Mouse (Mus musculus) cerebellum, postnatal 36 days (tissue): Measurements from ENCODE around the gene Nmu.
A peak's percentile ranks its signal among the peaks of the same experiment; 100 is the strongest.

Source experiments
- DNase-seq, 2 experiments: peaks; one replicate each; pipeline ENCODE4 v3.0.0; 2021 to 2022; ENCODE audit warnings: mixed read lengths in 2 of 2

The Nmu gene

DNA sequence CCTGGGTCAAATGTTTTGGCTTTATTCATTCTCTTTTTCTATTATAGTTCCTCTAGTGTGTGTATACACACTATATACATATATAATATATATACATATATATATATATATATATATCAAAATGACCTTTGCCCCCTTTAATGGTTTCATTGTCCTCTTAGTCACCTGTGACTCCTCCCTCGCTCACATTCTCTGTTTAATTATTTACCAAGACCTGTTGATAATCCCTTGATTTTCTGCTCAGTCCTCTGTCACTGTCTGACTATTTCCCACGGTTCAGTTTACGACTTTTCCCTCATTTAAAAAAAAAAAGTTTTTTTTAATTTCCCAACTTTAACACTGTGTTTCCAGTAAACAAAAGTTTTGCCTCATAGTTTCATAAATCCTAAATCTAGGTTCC, 57.3 kb downstream of the Nmu start:
- no peak for DNase-seq

DNA sequence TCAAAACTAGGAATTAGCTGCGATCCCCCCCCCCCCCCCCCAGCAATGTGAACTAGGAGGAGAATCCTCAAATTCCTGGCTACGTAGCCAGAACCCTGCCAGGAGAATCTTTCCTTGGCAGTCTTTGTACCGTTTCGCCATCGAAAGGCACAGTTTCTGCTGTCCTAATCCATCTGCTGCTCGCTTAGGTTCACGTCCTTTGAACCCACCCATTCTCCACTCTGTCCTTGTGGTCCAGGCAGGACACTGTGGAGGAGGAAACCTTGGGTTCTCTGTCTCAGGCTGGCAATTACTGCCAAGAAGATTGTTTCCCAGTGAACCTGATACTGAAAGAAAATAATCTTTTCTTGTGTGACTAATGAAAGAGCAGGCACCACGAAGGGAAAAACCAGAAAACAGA, 58.0 kb downstream of the Nmu start:
- no peak for DNase-seq

DNA sequence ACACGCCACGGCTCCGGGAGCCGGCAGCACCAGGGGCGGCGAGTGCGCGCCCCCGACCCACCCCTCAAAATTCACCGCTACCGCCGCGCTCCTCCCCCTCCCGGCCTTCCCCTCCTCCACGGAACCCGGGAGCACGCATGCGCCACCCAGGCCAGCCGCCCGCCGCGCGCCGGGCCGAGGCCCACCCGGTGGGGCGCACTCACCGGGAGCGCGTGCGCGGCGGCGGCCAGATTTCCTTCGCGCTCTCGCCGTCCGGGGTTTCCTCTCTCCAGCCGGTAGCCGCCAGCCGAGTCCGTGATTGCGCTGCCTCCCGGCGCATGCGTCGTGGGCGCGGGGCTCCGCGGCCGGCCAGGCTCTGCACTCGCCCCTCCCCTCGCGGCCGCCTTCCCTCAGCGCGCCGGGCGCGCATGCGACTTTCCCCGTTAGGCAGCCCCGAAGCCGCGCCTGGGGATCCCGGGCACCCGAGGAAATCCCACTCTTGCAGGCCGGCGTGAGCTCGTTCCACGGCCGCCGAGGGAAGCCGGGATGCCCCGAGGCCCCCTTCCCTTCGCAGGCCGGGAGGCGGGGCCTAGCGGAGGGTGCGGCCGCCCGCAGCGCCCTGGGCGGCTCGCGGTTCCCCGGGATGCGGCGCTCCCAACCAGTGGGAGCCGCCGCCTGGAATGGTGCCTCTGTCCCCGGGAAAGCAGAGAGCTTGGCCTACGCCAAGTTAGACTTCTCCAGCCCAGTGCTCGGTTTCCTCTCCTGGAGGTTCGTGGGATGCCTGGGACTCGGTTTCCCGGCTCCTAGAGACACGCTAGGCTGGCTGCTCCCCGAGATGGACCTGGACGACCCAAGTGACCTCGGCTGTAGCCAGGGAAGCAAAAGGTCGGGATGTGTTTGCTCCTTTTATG, 58.9 kb downstream of the Nmu start, which contains the start of gene Clock:
TSS of gene Clock (minus strand) at position 341 of the 890 bp plus-strand sequence.
- DNase-seq, result peak; percentile 88 to 92

DNA sequence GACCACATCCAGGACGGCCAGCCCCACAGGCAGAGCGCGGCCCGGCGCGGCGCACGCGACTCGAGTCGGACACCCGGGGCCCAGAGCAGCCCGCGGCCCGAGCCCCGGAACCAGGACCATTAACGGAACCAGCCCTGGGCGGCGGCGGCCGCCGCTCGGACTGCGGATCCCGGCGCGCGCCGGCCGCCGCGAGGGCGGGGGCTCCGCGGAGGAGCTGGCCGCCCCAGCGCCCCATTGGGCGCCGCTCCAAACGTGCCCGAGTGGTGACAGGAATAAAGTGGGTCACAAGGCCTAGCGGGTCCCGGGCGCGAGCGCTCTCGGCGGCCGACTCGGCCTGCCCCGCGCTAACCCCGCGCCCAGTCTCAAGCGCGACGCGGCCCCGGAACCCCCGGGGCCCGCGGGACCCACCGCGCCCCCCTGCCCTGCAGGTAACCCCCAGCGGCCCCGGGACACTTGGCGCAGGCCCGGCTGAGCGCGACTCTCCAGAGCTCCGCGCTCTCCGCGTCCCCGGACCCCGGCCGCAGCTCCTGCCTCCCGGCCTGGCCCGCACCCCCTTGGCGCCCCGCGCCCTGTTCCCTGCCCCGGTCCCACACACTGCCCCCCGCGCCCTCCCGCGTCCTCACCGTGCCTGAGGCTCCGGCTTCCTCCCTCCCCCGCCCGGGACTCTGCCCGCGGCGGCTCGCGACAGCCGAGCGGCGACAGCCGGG, 59.7 kb downstream of the Nmu start:
- DNase-seq, result peak; percentile 85 to 91

DNA sequence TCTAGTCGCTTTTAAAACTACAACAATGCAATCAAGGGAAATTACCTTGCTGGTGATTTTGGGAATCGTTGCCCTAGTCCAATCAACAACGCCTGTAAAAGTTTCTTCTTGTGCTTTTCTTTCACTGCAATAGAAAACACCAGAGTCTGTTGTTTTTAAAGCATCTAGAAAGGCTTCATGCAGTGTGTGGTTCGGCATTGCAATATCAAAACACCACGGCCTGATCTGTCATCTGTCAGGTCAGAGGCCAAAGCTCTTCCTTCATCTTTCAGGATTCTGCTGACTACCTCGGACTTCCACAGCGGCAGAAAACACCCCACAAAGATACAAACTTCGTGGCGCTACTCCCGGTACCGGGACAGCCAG, 60.2 kb downstream of the Nmu start:
- no peak for DNase-seq

DNA sequence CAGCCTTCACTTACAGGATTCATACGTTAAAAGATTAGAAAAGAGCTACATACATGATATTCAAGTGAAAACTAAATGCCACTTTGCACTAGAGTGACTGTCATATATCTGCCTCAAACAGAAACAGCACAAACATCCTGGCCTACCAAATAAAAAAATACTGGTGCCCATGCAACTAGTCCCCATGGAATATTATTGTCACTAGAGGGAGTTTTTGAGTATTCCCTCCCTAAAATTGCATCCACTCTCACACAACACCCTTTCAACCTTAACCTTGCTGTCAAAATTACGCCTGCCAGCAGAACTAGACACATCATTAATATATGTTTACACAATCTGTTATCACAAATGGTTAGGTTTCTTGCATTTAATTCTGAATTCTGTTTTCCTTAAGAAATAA, 61.6 kb downstream of the Nmu start:
- no peak for DNase-seq

DNA sequence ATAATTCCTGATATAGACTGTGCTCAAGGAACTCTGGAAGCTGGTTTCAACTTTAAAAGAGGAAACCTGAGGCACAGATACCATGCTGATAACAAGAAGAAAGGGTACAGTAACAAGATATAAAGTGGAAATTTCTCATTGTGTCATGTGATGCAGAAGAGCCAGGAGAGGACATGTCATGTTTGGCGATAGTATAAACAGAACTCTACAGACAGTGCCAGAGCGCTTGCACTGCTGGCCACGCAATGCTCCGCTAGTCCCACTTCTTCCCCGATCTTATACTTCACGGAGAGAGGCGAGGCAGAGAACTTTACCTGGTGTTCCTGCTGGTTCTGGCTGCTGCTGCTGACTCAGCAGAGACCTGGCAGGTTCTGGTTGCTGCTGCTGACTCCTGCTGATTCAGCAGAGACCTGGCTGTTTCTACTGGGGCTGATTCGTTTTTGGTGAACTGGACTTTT, 74.3 kb downstream of the Nmu start:
- DNase-seq, result peak; percentile 13 to 19

DNA sequence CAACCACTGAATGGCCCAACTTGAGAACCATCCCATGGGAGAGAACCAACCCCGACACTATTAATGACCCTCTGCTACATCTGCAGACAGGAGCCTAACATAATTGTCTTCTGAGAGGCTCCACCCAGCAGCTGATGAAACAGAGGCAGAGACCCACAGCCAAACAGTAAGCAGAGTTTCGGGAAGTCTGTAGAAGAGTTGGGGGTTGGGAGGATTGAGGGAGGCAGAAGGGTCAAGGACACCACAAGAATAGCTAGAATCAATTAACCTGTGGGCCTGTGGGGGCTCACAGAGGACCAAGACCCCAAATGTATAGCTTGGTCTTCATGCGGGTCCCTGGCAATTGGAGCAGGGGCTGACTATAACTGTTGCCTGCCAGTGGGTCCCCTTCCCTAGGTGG, 75.3 kb downstream of the Nmu start:
- no peak for DNase-seq

DNA sequence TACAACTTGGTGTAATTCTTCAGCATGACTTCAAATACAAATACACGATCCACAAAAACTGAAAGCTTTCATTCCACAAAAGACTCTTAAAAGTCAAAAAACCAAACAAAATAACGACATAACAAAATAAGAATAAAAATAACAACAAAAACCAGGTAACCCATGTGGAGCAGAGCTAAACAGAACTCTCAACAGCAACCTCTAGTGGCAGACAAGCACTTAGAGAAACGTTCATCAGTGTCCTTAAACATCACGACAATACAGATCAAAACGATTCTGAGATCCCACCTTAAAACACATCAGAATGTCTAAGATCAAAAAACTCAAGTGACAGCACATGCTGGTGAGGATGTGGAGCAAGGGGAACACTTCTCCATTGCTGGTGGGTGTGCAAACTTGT, 76.5 kb downstream of the Nmu start:
- no peak for DNase-seq

DNA sequence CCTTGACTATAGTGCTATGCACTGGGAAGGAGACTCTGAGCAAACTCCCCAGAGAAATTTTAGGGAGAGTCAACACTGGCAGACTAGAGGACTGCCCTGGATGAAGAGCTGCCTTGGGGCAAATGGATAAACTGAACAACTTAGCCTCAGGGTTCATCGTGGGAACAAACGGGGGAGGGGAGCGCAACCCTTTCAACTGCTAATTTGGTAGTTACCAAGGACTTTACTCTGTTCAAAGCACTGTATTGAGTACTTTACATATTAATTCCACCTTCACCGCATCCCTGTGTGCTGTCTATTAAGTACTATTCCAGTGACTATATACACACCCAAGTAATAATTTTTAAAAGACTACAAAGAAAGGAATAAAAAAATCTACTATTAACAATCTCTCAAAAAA, 77.9 kb downstream of the Nmu start:
- no peak for DNase-seq

DNA sequence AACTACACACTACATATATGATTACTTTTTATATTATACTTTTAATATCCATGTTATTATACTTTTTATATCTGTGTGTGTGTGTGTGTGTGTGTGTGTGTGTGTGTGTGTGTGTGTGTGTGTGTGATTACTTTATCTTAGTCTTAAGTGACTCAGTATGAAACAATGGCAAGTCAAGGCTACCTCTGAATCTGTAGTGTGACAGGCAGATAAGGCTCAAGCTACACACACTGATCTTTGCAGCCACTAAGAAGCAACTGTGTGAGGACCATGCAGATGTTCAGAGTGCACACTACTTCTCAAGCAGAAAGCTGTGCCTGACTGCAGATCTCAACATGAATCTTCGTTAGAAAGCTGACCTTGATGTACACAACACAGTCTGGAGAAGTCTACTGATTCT, 79.7 kb downstream of the Nmu start:
- DNase-seq, result no peak
